Mouse (Mus musculus) hindbrain, embryonic 11.5 days (tissue): ENCODE measurements around the gene Cadm2. TPM values are rescaled to one million over a fixed set of nuclear protein-coding genes. Genes with fewer than 3 reads are reported as not detected.

ENCODE experiments used
- ATAC-seq: fragments of 200-750 bp; cut with Nextera tagmentation; 2 replicates; pipeline ENCODE4 v1.8.0; 2017; ENCODE audit warnings: mild to moderate bottlenecking, moderate TSS enrichment, moderate library complexity; ENCODE audit not compliant: low FRiP score
- DNase-seq: peaks from one replicate; pipeline ENCODE4 v3.0.0-alpha.2; 2015; ENCODE audit warnings: low spot score
- H3K27ac ChIP-seq: fragments of 300-500 bp; sonication (generic); 2 replicates; pipeline ENCODE4 v1.5.1; 2014; ENCODE audit warnings: mild to moderate bottlenecking, low read depth, low read length
- H3K27me3 ChIP-seq: fragments of 300-500 bp; sonication (generic); 2 replicates; pipeline ENCODE4 v1.6.1; 2014; ENCODE audit warnings: mild to moderate bottlenecking, low read length, moderate library complexity, mixed read lengths; ENCODE audit not compliant: control insufficient read depth, insufficient read depth
- H3K36me3 ChIP-seq: fragments of 300-500 bp; sonication (generic); 2 replicates; pipeline ENCODE4 v1.6.1; 2014; ENCODE audit warnings: mild to moderate bottlenecking, low read length, moderate library complexity, mixed read lengths; ENCODE audit not compliant: control insufficient read depth, insufficient read depth
- H3K4me1 ChIP-seq: fragments of 300-500 bp; sonication (generic); replicated peaks from 2 replicates; pipeline ENCODE4 v1.6.1; 2014; ENCODE audit warnings: low read length, mixed read lengths; ENCODE audit not compliant: control insufficient read depth, insufficient read depth
- H3K4me2 ChIP-seq: fragments of 300-500 bp; sonication (generic); replicated peaks from 2 replicates; pipeline ENCODE4 v1.6.1; 2014; ENCODE audit warnings: mild to moderate bottlenecking, low read depth, low read length
- H3K4me3 ChIP-seq: fragments of 300-500 bp; sonication (generic); 2 replicates; pipeline ENCODE4 v1.5.1; 2014; ENCODE audit warnings: low read depth, low read length
- H3K9ac ChIP-seq: fragments of 300-500 bp; sonication (generic); 2 replicates; pipeline ENCODE4 v1.6.1; 2014; ENCODE audit warnings: low read depth, low read length
- H3K9me3 ChIP-seq: fragments of 300-500 bp; sonication (generic); 2 replicates; pipeline ENCODE4 v1.6.1; 2016; ENCODE audit warnings: low read length; ENCODE audit not compliant: control insufficient read depth
- WGBS: fragments of 180-500 bp; shearing (Covaris S2); extraction: QIAGEN DNeasy Blood & Tissue Kit; methylation state at CpG from one replicate; pipeline ENCODE4 v1.1.7; 2014; 5-methylcytosine and 5-hydroxymethylcytosine counted together
- polyA plus RNA-seq: library from polyadenylated mRNA; unstranded; fragments of >200 nt; fragmentation: Nextera tagmentation; extraction: Ambion mirVana; gene quantifications from 2 replicates; pipeline ENCODE4 v1.2.1, GENCODE M21; 2014

The Cadm2 gene
- 3.7 and 4.2 TPM in 2 replicates for polyA plus RNA-seq

DNA sequence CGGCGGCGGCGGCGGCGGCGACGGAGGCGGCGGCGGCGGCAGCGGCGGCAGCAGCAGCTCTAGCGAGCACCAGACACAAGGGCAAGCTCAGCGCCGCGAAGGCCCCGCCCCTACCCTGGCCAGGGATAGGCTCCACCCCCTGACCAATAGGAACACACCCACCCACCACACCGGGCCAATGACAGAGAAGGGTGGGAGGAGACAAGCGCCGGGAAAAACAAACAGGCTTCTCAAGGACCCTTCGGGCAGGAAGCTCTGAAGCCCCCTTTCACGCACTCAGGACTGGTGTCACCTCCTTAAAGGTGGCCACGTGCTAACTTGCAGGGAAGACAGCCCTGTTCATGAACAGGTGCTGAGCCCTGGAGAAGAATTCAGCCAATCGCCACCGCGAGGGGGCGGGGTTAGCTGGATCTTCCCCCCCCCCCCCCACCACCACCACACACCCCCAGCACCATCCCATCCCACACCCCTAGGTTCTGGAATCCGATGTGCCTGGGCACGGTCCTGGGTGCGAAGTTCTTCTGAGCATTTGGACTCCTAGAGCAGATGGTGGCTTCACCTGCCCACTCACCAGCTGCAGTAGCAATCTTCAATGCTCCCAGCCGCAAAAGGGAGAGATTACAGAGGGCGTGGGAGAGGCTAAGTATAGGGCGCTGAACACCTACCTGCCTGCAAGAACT, at the start of gene Cadm2:
TSS of gene Cadm2 (minus strand) at position 83 of the 680 bp plus-strand sequence.
- peak within 1 kb of the TSS; percentile 62 for H3K9ac ChIP-seq
- H3K27ac ChIP-seq: peak within 1 kb of the TSS; percentile 70; the same call in 1 of the 2 replicates
- ATAC-seq (peak; percentile 99), DNase-seq (peak; percentile 95)
- H3K36me3 ChIP-seq: no peaks in the 10 kb centered on the region
- no peaks in the 10 kb centered on the region for H3K9me3 ChIP-seq
- peaks cover 2% of the 10 kb centered on the region; the same call in 1 of the 2 replicates for H3K27me3 ChIP-seq
- 1% methylated on average over 22 of the region's 35 CpGs for WGBS
- H3K4me3 ChIP-seq: peak within 1 kb of the TSS; percentile 77
- no peaks in the 10 kb centered on the region for H3K4me1 ChIP-seq
- H3K4me2 ChIP-seq: peak within 1 kb of the TSS; percentile 83

DNA sequence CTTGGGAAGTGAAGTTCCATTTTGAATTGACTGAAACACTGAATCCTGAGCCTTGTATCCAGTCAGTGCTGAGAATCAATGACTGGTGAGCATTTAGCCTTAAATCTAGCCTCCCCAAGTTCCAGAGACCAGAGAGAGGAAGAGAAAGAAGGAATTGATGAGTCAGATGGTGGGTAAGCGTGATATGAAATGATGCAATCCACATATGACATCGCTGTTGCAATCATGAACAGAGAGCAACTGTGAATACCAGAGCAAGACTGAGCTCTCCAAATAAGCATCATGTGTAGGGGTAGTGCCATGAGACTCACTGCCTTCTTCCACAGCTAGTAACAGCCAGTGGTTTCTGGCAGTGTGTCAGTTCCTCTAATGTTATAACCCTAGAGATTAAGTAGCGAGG, 26.2 kb upstream of the Cadm2 start:
- H3K4me2 ChIP-seq: no peak overlapping the region
- H3K4me1 ChIP-seq: no peaks in the 10 kb centered on the region
- H3K4me3 ChIP-seq: no peak overlapping the region
- no peak for DNase-seq
- WGBS: 95% methylated on average over 3 of the region's 3 CpGs
- no peak overlapping the region for H3K9ac ChIP-seq
- no peaks in the 10 kb centered on the region for H3K9me3 ChIP-seq
- no peaks in the 10 kb centered on the region for H3K36me3 ChIP-seq
- no peaks in the 10 kb centered on the region for H3K27me3 ChIP-seq
- ATAC-seq: no peak
- H3K27ac ChIP-seq: no peak overlapping the region

DNA sequence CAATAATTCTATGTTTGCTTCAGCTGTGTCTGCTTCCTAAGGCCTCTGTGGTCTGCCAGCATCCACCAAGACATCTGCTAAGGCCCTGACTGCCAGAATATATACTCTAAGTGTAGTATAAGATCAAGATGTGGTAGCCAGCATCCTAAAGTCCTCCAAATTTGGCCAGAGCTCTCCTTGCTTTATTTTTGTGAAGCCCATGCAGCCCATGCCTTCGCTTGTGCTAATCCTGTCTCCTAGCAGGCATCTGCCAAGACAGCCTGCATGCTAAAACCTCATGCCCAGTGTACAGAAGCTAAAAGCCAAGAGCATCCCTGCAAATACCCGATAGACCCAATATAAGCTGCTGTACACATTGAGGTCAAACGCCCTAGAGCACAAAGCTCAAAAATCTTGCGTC, 22.9 kb upstream of the Cadm2 start:
- DNase-seq (no peak), ATAC-seq (no peak)
- Histone ChIP-seq H3K9me3 (no peaks in the 10 kb centered on the region), H3K4me3 (no peak overlapping the region), H3K27ac (no peak overlapping the region), H3K27me3 (no peaks in the 10 kb centered on the region), H3K4me1 (no peaks in the 10 kb centered on the region), H3K36me3 (no peaks in the 10 kb centered on the region), H3K4me2 (no peak overlapping the region), H3K9ac (no peak overlapping the region)
- WGBS: 90% methylated on average over 4 of the region's 4 CpGs

DNA sequence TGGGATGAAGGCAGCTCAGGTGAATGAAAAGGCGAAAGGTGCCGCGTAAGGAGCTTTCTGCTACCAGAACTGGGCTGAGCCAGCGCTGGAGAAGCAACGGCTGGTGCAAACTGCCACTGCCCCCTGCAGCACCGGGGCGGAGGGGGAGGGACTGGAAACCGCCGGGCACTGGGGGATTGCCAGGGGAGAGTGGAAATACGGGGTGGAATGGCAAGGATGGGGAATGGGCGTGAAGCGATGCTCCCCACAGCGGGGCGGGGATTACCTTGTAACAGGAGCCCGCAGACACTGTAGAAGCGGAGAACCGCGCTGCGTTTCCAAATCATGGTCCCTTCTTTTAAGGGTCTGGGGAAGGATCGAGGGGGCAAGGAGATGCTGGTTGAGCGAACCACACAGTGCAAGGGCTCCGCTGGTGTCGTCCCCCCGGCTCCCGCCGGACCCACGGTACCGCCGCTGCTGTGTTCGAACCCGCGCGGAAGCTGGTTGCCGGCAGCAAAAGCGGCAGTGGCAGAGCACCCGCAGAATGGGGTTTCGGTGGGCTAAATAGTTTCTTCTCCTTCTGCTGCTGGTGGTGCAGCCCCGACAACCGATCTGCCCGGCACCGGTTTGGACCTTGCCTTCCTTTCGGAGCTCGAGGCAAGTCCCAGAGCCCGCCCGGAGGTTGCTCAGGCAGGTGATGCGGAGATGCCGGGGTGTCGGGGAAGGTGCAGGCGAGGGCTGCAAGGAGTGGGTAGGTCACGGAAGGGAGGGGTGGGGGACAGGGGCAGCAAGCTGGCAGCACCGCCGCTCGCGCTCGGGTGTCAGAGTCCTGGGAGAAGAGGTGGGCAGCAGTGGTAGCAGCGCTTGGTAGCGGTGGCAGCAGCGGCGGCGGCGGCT, 564 bp downstream of the Cadm2 start:
- H3K27ac ChIP-seq: peak overlapping the region; percentile 70; the same call in 1 of the 2 replicates
- WGBS: under 1% methylated on average over 57 of the region's 61 CpGs

DNA sequence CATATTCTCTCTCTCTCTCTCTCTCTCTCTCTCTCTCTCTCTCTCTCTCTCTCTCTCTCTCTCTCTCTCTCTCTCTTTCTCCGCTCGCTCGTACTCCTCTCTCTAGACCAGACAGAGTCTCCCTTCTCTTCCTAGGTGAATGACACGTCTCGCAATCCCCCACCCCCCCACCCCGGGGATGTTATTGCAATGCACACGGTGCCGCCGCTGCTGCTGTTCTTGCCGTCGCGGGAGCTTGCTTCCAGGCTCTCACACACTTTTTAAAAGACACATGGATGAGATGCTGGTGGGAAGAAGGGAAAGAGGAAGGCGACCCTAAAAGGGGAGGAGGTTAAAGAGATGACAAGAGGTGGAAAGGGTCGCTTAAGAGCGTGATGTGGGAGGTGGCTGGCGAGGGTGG, 1.3 kb downstream of the Cadm2 start:
- Histone ChIP-seq H3K4me1 (no peaks in the 10 kb centered on the region), H3K9me3 (no peaks in the 10 kb centered on the region), H3K4me2 (peak overlapping the region; percentile 83), H3K9ac (peak overlapping the region; percentile 62; the same call in 1 of the 2 replicates), H3K4me3 (peak overlapping the region; percentile 77), H3K27me3 (peaks cover 2% of the 10 kb centered on the region; the same call in 1 of the 2 replicates), H3K27ac (no peak overlapping the region), H3K36me3 (no peaks in the 10 kb centered on the region)
- ATAC-seq (no peak), DNase-seq (no peak)
- 0% methylated on average over 13 of the region's 16 CpGs for WGBS

More for the DNA sequence above, 564 bp downstream of the Cadm2 start:
- peak; percentile 75 for DNase-seq
- H3K27me3 ChIP-seq: peaks cover 2% of the 10 kb centered on the region; the same call in 1 of the 2 replicates
- H3K9ac ChIP-seq: peak overlapping the region; percentile 62
- H3K9me3 ChIP-seq: no peaks in the 10 kb centered on the region
- no peaks in the 10 kb centered on the region for H3K4me1 ChIP-seq
- H3K4me2 ChIP-seq: peak overlapping the region; percentile 83
- ATAC-seq: peak; percentile 67
- H3K36me3 ChIP-seq: no peaks in the 10 kb centered on the region
- H3K4me3 ChIP-seq: peak overlapping the region; percentile 77

DNA sequence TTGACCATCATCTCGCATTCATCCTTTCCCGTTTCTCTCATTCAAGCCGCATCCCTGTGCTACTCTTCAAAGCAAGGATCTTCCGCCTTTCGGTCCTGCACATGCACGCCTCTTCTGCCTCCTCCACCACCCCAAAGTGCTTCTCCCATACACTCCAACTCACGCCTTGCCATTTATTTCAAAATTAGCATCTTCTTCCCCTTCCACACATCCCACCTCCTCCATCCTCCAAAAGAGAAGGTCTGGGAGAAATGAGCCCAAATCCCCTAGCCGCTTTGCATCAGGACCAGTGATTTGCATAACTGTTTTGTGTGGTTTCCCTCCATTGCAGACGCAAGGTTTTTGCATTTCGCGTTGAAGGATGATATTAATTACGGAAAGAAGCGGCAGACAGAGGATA, 1.9 kb downstream of the Cadm2 start:
- DNase-seq (peak; percentile 42), ATAC-seq (no peak)
- H3K4me3 ChIP-seq: peak overlapping the region; percentile 77
- no peak overlapping the region for H3K27ac ChIP-seq
- peak overlapping the region; percentile 83 for H3K4me2 ChIP-seq
- 3% methylated on average over 13 of the region's 13 CpGs for WGBS
- H3K4me1 ChIP-seq: no peaks in the 10 kb centered on the region
- H3K27me3 ChIP-seq: peaks cover 2% of the 10 kb centered on the region; the same call in 1 of the 2 replicates
- H3K36me3 ChIP-seq: no peaks in the 10 kb centered on the region
- H3K9me3 ChIP-seq: no peaks in the 10 kb centered on the region
- no peak overlapping the region for H3K9ac ChIP-seq

GRCm38 (mm10) chr16:67617811-67618210, 2.9 kb downstream of the Cadm2 start:
- Histone ChIP-seq H3K4me2 (peak overlapping the region; percentile 67), H3K4me1 (no peaks in the 10 kb centered on the region), H3K9me3 (no peaks in the 10 kb centered on the region), H3K9ac (peak overlapping the region; percentile 15; the same call in 1 of the 2 replicates), H3K27me3 (peaks cover 2% of the 10 kb centered on the region; the same call in 1 of the 2 replicates), H3K36me3 (no peaks in the 10 kb centered on the region), H3K4me3 (peak overlapping the region; percentile 35), H3K27ac (no peak overlapping the region)
- peak; percentile 10; the same call in 1 of the 2 replicates for ATAC-seq
- peak; percentile 52 for DNase-seq
- WGBS: under 1% methylated on average over 25 of the region's 25 CpGs

- no peak for ATAC-seq
- H3K4me3 ChIP-seq: no peak overlapping the region; the same call in 1 of the 2 replicates
These were observed 3.5 kb downstream of the Cadm2 start for GRCm38 (mm10) chr16:67617256-67617655.

More at GRCm38 (mm10) chr16:67617256-67617655, 3.5 kb downstream of the Cadm2 start:
- 17% methylated on average over 1 of the region's 1 CpGs for WGBS
- H3K9ac ChIP-seq: no peak overlapping the region
- no peak overlapping the region for H3K27ac ChIP-seq
- H3K27me3 ChIP-seq: peaks cover 2% of the 10 kb centered on the region; the same call in 1 of the 2 replicates
- no peaks in the 10 kb centered on the region for H3K36me3 ChIP-seq
- no peaks in the 10 kb centered on the region for H3K4me1 ChIP-seq
- DNase-seq: peak; percentile 6
- H3K9me3 ChIP-seq: no peaks in the 10 kb centered on the region
- H3K4me2 ChIP-seq: peak overlapping the region; percentile 67; the same call in 1 of the 2 replicates
